7 mouse cellular contexts compared by ENCODE assay signal in genomic region chr1:39614462-39615279, GRCm38 (mm10). TPM values are rescaled to one million over a fixed set of nuclear protein-coding genes. Genes with fewer than 3 reads are reported as not detected.
A peak's percentile ranks its signal among the peaks of the same experiment; 100 is the strongest.
DNase-seq lines count a peak whose midpoint lies in the region; ATAC-seq and TF ChIP-seq lines count a peak whose summit lies in the region.

No protein-coding gene starts in this region.

- WGBS in kidney, embryonic 16.5 days = 23% methylated on average over 11 of the region's 11 CpGs
- WGBS in lung, postnatal 0 days = 20% methylated on average over 11 of the region's 11 CpGs

- TF ChIP-seq EP300 in lung, postnatal 0 days (IDR thresholded peaks at IDR 0.05) = no peak

- no peaks in the 10 kb centered on the region for H3K9me3 ChIP-seq in kidney, embryonic 16.5 days (ENCODE audit: low read length)
- no peaks in the 10 kb centered on the region for H3K9me3 ChIP-seq in lung, postnatal 0 days (ENCODE audit: low read length)

- DNase-seq in 3134 (ENCODE audit: extremely low read depth, insufficient read length, low spot score) = peak; percentile 21
- DNase-seq in B cell, adult 2 months = peak; percentile 58 to 61
- DNase-seq in gastrocnemius, postnatal 10 days = peak; percentile 73
- peak; percentile 80 for DNase-seq in lung, postnatal 0 days (ENCODE audit: low spot score)
- DNase-seq in right cerebral cortex, postnatal 25 days = peak; percentile 51

- H3K9ac ChIP-seq in kidney, embryonic 16.5 days (replicated peaks; ENCODE audit: low read length) = 0 out of 2 replicates have a peak overlapping the region, but pooled peaks have one; percentile 15
- no peak overlapping the region for H3K9ac ChIP-seq in lung, postnatal 0 days (replicated peaks; ENCODE audit: low read depth)

- no peaks in the 10 kb centered on the region for H3K36me3 ChIP-seq in kidney, embryonic 16.5 days (ENCODE audit: insufficient read depth, low read length)
- no peaks in the 10 kb centered on the region for H3K36me3 ChIP-seq in lung, postnatal 0 days (ENCODE audit: insufficient read depth, low read length)

- ATAC-seq in kidney, embryonic 16.5 days (ENCODE audit: low FRiP score, low TSS enrichment) = no peak
- ATAC-seq in lung, postnatal 0 days = no peak

- peak; percentile 79 for TF ChIP-seq CTCF in lung, postnatal 0 days (IDR thresholded peaks at IDR 0.05)

- H3K4me1 ChIP-seq in brown adipose tissue, adult 24 weeks (ENCODE audit: control insufficient read depth, insufficient read depth, insufficient read length, low read length) = no peaks in the 10 kb centered on the region
- peaks cover 18% of the 10 kb centered on the region for H3K4me1 ChIP-seq in kidney, embryonic 16.5 days (ENCODE audit: insufficient read depth, low read length)
- no peaks in the 10 kb centered on the region for H3K4me1 ChIP-seq in lung, postnatal 0 days (ENCODE audit: insufficient read depth, low read depth, low read length)

- no peak overlapping the region for H3K4me3 ChIP-seq in brown adipose tissue, adult 24 weeks (ENCODE audit: insufficient read depth, low read depth, low read length)
- no peak overlapping the region for H3K4me3 ChIP-seq in kidney, embryonic 16.5 days (ENCODE audit: low read length)
- no peak overlapping the region for H3K4me3 ChIP-seq in lung, postnatal 0 days (ENCODE audit: low read depth, low read length)

- peak overlapping the region; percentile 29; the same call in 1 of the 2 replicates for H3K4me2 ChIP-seq in kidney, embryonic 16.5 days (replicated peaks; ENCODE audit: low read depth, low read length)
- no peak overlapping the region; the same call in 1 of the 2 replicates for H3K4me2 ChIP-seq in lung, postnatal 0 days (replicated peaks; ENCODE audit: low read depth, low read length)

- H3K27ac ChIP-seq in brown adipose tissue, adult 24 weeks (replicated peaks; ENCODE audit: low read depth, low read length) = peak overlapping the region; percentile 49
- H3K27ac ChIP-seq in kidney, embryonic 16.5 days (ENCODE audit: low read length) = no peak overlapping the region
- H3K27ac ChIP-seq in lung, postnatal 0 days (ENCODE audit: low read length) = no peak overlapping the region

- H3K27me3 ChIP-seq in kidney, embryonic 16.5 days (ENCODE audit: insufficient read depth, low read length) = no peaks in the 10 kb centered on the region
- no peaks in the 10 kb centered on the region for H3K27me3 ChIP-seq in lung, postnatal 0 days (replicated peaks; ENCODE audit: insufficient read depth, low read length)

RNA-seq across cellular contexts. Expression of gene Creg2, which starts 36.6 kb away (rescaled TPM):
- polyA plus RNA-seq in brown adipose tissue, adult 24 weeks (2012; ENCODE audit: insufficient read depth, insufficient read length, missing spikeins) = not detected in 2 replicates
- under 1 TPM; 0.14 to 0.18 TPM for total RNA-seq in gastrocnemius, postnatal 10 days (2021)
- 0.04 and 0.08 TPM in 2 replicates for polyA plus RNA-seq in kidney, embryonic 16.5 days (2015; fragmentation: Nextera tagmentation; extraction: Ambion mirVana)
- polyA plus RNA-seq in lung, postnatal 0 days (2015; fragmentation: Nextera tagmentation; extraction: Ambion mirVana) = 0.10 and 0.11 TPM in 2 replicates

RNA-seq across cellular contexts. Expression of gene Rnf149, which starts 37.5 kb away (rescaled TPM):
- 13.2 and 17.6 TPM in 2 replicates for polyA plus RNA-seq in brown adipose tissue, adult 24 weeks (2012; ENCODE audit: insufficient read depth, insufficient read length, missing spikeins)
- total RNA-seq in gastrocnemius, postnatal 10 days (2021) = 10 to 100 TPM in 1 of 2 experiments, 1 to 10 TPM in 1; 9.3 to 11.2 TPM
- polyA plus RNA-seq in kidney, embryonic 16.5 days (2015; fragmentation: Nextera tagmentation; extraction: Ambion mirVana) = 25.8 and 32.6 TPM in 2 replicates
- 25.1 and 31.0 TPM in 2 replicates for polyA plus RNA-seq in lung, postnatal 0 days (2015; fragmentation: Nextera tagmentation; extraction: Ambion mirVana)

Comparison
In these comparisons a context has a peak if more than half of its experiments do, and no peak if none do; other contexts are left out.
1. DNase-seq: peak in every context shown above with its lines; median percentile 80 in lung, postnatal 0 days; 73 in gastrocnemius, postnatal 10 days; 60 in B cell, adult 2 months; 51 in right cerebral cortex, postnatal 25 days; 21 in 3134.